Mouse (Mus musculus): ENCODE data around the gene Gm11077. TPM values are rescaled to one million over a fixed set of nuclear protein-coding genes. Genes with fewer than 3 reads are reported as not detected.

Gm11077 gene
- total RNA-seq, 1 experiment = not detected

DNA sequence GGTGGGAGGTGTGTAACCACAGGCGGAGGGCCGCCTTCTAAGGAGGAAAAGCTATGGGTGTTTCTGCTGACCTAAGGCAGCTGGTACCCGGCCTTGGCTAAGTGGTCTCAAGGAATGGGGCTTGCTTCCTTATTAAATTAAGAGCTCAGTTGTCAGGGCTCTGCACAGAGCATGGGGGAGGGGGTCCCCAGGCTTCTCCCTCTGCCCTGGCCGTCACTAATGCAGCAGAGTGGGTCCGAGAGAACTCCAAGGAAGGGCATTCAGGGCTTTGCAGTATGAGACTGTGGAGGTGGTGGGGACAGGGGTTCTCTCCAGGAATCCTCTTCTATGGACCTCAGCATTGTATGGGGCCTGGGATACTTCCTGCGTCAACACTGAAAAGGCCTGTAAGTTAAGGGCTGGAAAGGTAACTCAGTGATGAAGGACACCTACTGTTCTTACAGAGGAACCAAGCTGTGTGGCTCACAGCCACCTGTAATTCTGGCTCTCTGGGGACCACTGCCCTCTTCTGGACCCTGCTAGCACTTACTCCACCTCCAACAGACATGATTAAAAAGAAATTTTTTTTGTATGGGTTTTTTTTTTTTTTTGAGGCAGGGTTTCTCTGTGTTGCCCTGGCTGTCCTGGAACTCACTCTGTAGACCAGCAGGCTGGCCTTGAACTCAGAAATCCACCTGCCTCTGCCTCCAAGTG is 19.5 kb upstream of the Gm11077 start:
- TF ChIP-seq MAFK (IDR thresholded peaks at IDR 0.05; ENCODE audit: insufficient read depth, low read depth, low read length) (no peak), ZC3H11A (IDR thresholded peaks at IDR 0.05; ENCODE audit: borderline replicate concordance, low read depth, low read length) (0 out of 2 replicates have a peak, but pooled peaks have one; percentile 16)
- H3K4me3 ChIP-seq (ENCODE audit: insufficient read depth in 1 of 2, low read depth in 1 of 2, low read length in 2 of 2, poor library complexity in 1 of 2, severe bottlenecking in 1 of 2) = no peak overlapping the region
- no peak overlapping the region for H3K27ac ChIP-seq (ENCODE audit: insufficient read depth, low read depth, low read length, poor library complexity, severe bottlenecking)
- in situ Hi-C loops (cut with MboI; ENCODE audit: low sequenced_read_pairs in 2 of 2, unreplicated experiment in 2 of 2) = no loop called here
- DNase-seq (ENCODE audit: low read depth, low spot score) = no peak
- no peaks in the 10 kb centered on the region for H3K9me3 ChIP-seq (ENCODE audit: control insufficient read depth, insufficient read depth, low read depth, low read length)
- H3K4me1 ChIP-seq (ENCODE audit: control insufficient read depth in 2 of 2, insufficient read depth in 2 of 2, low read length in 2 of 2, poor library complexity in 1 of 2) = 0 out of 4 replicates have a peak, but pooled peaks cover 0 to 2% of the 10 kb centered on the region in 2 experiments
- H3K9ac ChIP-seq (ENCODE audit: insufficient read depth, low read depth, low read length, poor library complexity, severe bottlenecking) = no peak overlapping the region
- H3K36me3 ChIP-seq (ENCODE audit: control insufficient read depth, insufficient read depth, low read length, poor library complexity, severe bottlenecking) = no peaks in the 10 kb centered on the region

DNA sequence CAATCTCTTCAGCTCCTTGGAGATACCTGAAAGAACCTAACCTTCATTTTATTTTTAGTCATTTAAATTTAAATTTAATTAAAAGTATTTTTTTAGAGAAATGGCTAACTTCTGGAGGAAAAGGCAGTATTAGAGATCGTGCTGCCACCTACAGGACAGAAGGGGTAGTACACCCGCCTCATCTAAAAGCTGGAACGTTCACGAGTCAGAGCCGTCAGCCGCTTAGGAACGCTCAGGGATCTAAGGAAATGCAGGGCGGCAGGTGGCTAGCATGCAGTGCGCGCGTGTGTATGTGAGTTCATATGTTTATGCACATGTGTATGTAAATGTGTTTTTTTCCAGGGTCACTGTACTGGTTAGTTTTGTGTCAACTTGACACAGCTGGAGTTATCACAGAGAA is 16.3 kb upstream of the Gm11077 start:
- in situ Hi-C loops (cut with MboI; ENCODE audit: low sequenced_read_pairs in 2 of 2, unreplicated experiment in 2 of 2) = no loop called here
- H3K4me1 ChIP-seq (ENCODE audit: control insufficient read depth in 2 of 2, insufficient read depth in 2 of 2, low read length in 2 of 2, poor library complexity in 1 of 2) = 0 out of 4 replicates have a peak, but pooled peaks cover 0 to 2% of the 10 kb centered on the region in 2 experiments
- TF ChIP-seq HCFC1 (IDR thresholded peaks at IDR 0.05; ENCODE audit: borderline replicate concordance, insufficient read depth, low read length) = no peak
- TF ChIP-seq ZNF384 (IDR thresholded peaks at IDR 0.05; ENCODE audit: low read depth, low read length) = no peak
- TF ChIP-seq MAFK (IDR thresholded peaks at IDR 0.05; ENCODE audit: insufficient read depth, low read depth, low read length) = no peak
- TF ChIP-seq ZC3H11A (IDR thresholded peaks at IDR 0.05; ENCODE audit: borderline replicate concordance, low read depth, low read length) = no peak
- no peak for TF ChIP-seq CHD2 (IDR thresholded peaks at IDR 0.05; ENCODE audit: low read depth, low read length)

DNA sequence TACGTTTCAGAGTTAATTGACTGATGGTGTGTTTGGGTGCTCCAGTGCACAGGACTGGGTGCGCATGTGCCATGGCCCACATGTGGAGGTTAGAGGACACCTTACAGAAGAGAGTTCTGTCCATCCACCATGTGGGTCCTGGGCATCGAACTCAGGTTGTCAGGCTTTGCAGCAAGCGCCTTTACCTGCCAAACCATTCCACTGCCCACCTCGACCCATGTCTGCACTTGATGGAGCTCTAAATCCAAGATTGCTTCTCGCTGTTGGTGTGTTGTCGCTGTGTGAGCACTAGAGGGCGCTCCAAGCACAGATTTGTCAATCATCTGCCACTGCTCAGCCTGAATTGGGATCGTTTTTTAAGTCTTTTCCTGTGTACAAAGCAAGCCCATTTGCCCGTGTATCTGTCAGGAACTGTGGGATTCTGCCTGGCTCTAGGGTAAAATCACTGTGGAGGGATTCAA is 14.1 kb upstream of the Gm11077 start:
- H3K4me3 ChIP-seq (ENCODE audit: insufficient read depth in 1 of 2, low read depth in 1 of 2, low read length in 2 of 2, poor library complexity in 1 of 2, severe bottlenecking in 1 of 2) = no peak overlapping the region
- H3K9ac ChIP-seq (ENCODE audit: insufficient read depth, low read depth, low read length, poor library complexity, severe bottlenecking) = no peak overlapping the region
- H3K4me1 ChIP-seq (ENCODE audit: control insufficient read depth in 2 of 2, insufficient read depth in 2 of 2, low read length in 2 of 2, poor library complexity in 1 of 2) = no peaks in the 10 kb centered on the region
- DNase-seq (ENCODE audit: low read depth, low spot score) = peak; percentile 51
- in situ Hi-C loops (cut with MboI; ENCODE audit: low sequenced_read_pairs in 2 of 2, unreplicated experiment in 2 of 2) = no loop called here
- no peaks in the 10 kb centered on the region for H3K9me3 ChIP-seq (ENCODE audit: control insufficient read depth, insufficient read depth, low read depth, low read length)
- no peaks in the 10 kb centered on the region for H3K36me3 ChIP-seq (ENCODE audit: control insufficient read depth, insufficient read depth, low read length, poor library complexity, severe bottlenecking)
- TF ChIP-seq ZC3H11A (IDR thresholded peaks at IDR 0.05; ENCODE audit: borderline replicate concordance, low read depth, low read length) = peak; percentile 72
- no peak for TF ChIP-seq ZNF384 (IDR thresholded peaks at IDR 0.05; ENCODE audit: low read depth, low read length)
- no peak for TF ChIP-seq CHD2 (IDR thresholded peaks at IDR 0.05; ENCODE audit: low read depth, low read length)
- no peak for TF ChIP-seq HCFC1 (IDR thresholded peaks at IDR 0.05; ENCODE audit: borderline replicate concordance, insufficient read depth, low read length)
- H3K27ac ChIP-seq (ENCODE audit: insufficient read depth, low read depth, low read length, poor library complexity, severe bottlenecking) = no peak overlapping the region

More for the DNA sequence above, 16.3 kb upstream of the Gm11077 start:
- Histone ChIP-seq H3K9me3 (ENCODE audit: control insufficient read depth, insufficient read depth, low read depth, low read length) (no peaks in the 10 kb centered on the region), H3K27ac (ENCODE audit: insufficient read depth, low read depth, low read length, poor library complexity, severe bottlenecking) (no peak overlapping the region), H3K4me3 (ENCODE audit: insufficient read depth in 1 of 2, low read depth in 1 of 2, low read length in 2 of 2, poor library complexity in 1 of 2, severe bottlenecking in 1 of 2) (no peak overlapping the region), H3K9ac (ENCODE audit: insufficient read depth, low read depth, low read length, poor library complexity, severe bottlenecking) (no peak overlapping the region), H3K36me3 (ENCODE audit: control insufficient read depth, insufficient read depth, low read length, poor library complexity, severe bottlenecking) (no peaks in the 10 kb centered on the region)
- DNase-seq (ENCODE audit: low read depth, low spot score) = peak; percentile 57

DNA sequence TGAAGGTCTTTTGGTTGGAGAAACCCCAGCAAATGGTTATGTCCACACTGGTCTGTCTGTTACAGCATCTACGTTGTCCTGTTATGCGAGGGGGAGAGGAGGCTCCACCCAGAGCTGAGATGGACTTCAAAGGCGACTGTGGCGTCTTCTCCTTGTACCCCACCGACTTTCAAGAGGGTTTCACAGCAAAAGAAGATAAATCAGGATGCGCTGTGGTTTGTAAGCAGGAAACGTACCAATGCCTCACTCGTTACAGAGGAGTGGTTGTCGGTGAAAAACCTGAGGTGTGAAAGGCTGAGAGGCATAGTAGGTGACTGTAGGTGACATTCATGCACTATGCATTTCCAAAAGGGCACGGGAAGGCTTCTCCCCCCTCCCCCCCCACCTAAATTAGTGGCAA is 7.0 kb upstream of the Gm11077 start:
- in situ Hi-C loops (cut with MboI; ENCODE audit: low sequenced_read_pairs in 2 of 2, unreplicated experiment in 2 of 2) = no loop called here
- no peak overlapping the region for H3K27ac ChIP-seq (ENCODE audit: insufficient read depth, low read depth, low read length, poor library complexity, severe bottlenecking)
- no peak for DNase-seq (ENCODE audit: low read depth, low spot score)
- H3K4me3 ChIP-seq (ENCODE audit: insufficient read depth in 1 of 2, low read depth in 1 of 2, low read length in 2 of 2, poor library complexity in 1 of 2, severe bottlenecking in 1 of 2) = no peak overlapping the region
- no peak for TF ChIP-seq ZNF384 (IDR thresholded peaks at IDR 0.05; ENCODE audit: low read depth, low read length)
- TF ChIP-seq ZC3H11A (IDR thresholded peaks at IDR 0.05; ENCODE audit: borderline replicate concordance, low read depth, low read length) = no peak
- TF ChIP-seq MAFK (IDR thresholded peaks at IDR 0.05; ENCODE audit: insufficient read depth, low read depth, low read length) = no peak
- no peak for TF ChIP-seq HCFC1 (IDR thresholded peaks at IDR 0.05; ENCODE audit: borderline replicate concordance, insufficient read depth, low read length)
- no peak for TF ChIP-seq CHD2 (IDR thresholded peaks at IDR 0.05; ENCODE audit: low read depth, low read length)
- H3K36me3 ChIP-seq (ENCODE audit: control insufficient read depth, insufficient read depth, low read length, poor library complexity, severe bottlenecking) = no peaks in the 10 kb centered on the region
- H3K4me1 ChIP-seq (ENCODE audit: control insufficient read depth in 2 of 2, insufficient read depth in 2 of 2, low read length in 2 of 2, poor library complexity in 1 of 2) = peaks cover under 1 to 6% of the 10 kb centered on the region in 2 experiments; a peak in 2 of 4 replicates
- H3K9ac ChIP-seq (ENCODE audit: insufficient read depth, low read depth, low read length, poor library complexity, severe bottlenecking) = no peak overlapping the region
- no peaks in the 10 kb centered on the region for H3K9me3 ChIP-seq (ENCODE audit: control insufficient read depth, insufficient read depth, low read depth, low read length)
